Mouse (Mus musculus): ENCODE measurements around the gene Gimap4.

GRCm38 (mm10) chr6:48676860-48677415 is 7.4 kb upstream of the Gimap4 start:
- TF ChIP-seq CTCF (IDR thresholded peaks at IDR 0.05; ENCODE audit: low read depth, low read length) (no peak), POLR2A (IDR thresholded peaks at IDR 0.05; ENCODE audit: extremely low read depth, insufficient read depth, low read length) (no peak)
